Mouse (Mus musculus) intestine, embryonic 14.5 days (tissue): ENCODE measurements around the gene Srebf1. TPM values are rescaled to one million over a fixed set of nuclear protein-coding genes. Genes with fewer than 3 reads are reported as not detected.

ENCODE experiments used
- ATAC-seq: fragments of 200-750 bp; cut with Nextera tagmentation; replicated peaks from 2 replicates; pipeline ENCODE4 v1.8.0; 2017; ENCODE audit warnings: low read depth, moderate number of reproducible peaks, moderate TSS enrichment, moderate library complexity; ENCODE audit not compliant: low FRiP score, low TSS enrichment
- DNase-seq: peaks from one replicate; pipeline ENCODE4 v3.0.0-alpha.2; 2018; ENCODE audit warnings: low spot score
- H3K27ac ChIP-seq: fragments of 300-500 bp; sonication (generic); 2 replicates; pipeline ENCODE4 v1.5.1; 2014; ENCODE audit warnings: low read depth, mild to moderate bottlenecking, control low read depth
- H3K27me3 ChIP-seq: fragments of 300-500 bp; sonication (generic); replicated peaks from 2 replicates; pipeline ENCODE4 v1.6.1; 2014; ENCODE audit warnings: low read length, control low read depth; ENCODE audit not compliant: control insufficient read depth, insufficient read depth
- H3K36me3 ChIP-seq: fragments of 300-500 bp; sonication (generic); 2 replicates; pipeline ENCODE4 v1.6.1; 2014; ENCODE audit warnings: low read length, control low read depth; ENCODE audit not compliant: control insufficient read depth, insufficient read depth
- H3K4me1 ChIP-seq: fragments of 300-500 bp; sonication (generic); replicated peaks from 2 replicates; pipeline ENCODE4 v1.6.1; 2014; ENCODE audit warnings: low read length, control low read depth, mixed read lengths; ENCODE audit not compliant: control insufficient read depth, insufficient read depth
- H3K4me2 ChIP-seq: fragments of 300-500 bp; sonication (generic); 2 replicates; pipeline ENCODE4 v1.6.1; 2014; ENCODE audit warnings: low read length
- H3K4me3 ChIP-seq: fragments of 300-500 bp; sonication (generic); 2 replicates; pipeline ENCODE4 v1.5.1; 2014; ENCODE audit warnings: low read depth, low read length, control low read depth, mixed read lengths
- H3K9ac ChIP-seq: fragments of 300-500 bp; sonication (generic); 2 replicates; pipeline ENCODE4 v1.6.1; 2014; ENCODE audit warnings: mild to moderate bottlenecking, low read length
- H3K9me3 ChIP-seq: fragments of 300-500 bp; sonication (generic); 2 replicates; pipeline ENCODE4 v1.6.1; 2016; ENCODE audit warnings: low read length, control low read depth; ENCODE audit not compliant: control insufficient read depth
- WGBS: fragments of 180-500 bp; shearing (Covaris S2); extraction: QIAGEN DNeasy Blood & Tissue Kit; methylation state at CpG from one replicate; pipeline ENCODE4 v1.1.7; 2014; 5-methylcytosine and 5-hydroxymethylcytosine counted together
- polyA plus RNA-seq: library from polyadenylated mRNA; unstranded; fragments of >200 nt; fragmentation: Nextera tagmentation; extraction: Ambion mirVana; gene quantifications from 2 replicates; pipeline ENCODE4 v1.2.1, GENCODE M21; 2014

Srebf1 gene
- polyA plus RNA-seq, 1 experiment from 2014 or later = 97.7 TPM

DNA sequence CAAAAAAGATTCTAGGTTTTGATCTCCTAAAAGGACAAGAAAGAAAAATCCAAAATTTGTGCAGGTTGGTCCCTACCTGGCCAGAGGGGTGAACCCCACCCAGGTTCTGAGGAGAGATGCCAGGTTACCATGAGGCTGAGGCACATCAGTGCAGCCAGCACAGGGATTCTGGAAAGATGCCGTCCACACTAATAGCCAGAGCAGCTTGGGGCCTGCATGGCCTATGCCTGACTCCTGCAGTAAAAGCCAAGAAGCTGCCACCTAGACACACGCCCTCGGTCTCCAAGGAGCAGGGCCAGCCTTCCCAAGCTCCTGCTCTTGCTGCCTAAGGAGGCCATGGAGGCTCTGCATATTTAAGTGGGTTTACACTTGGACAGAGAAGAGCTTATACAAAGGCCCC lies 8.9 kb upstream of the Srebf1 start:
- H3K4me3 ChIP-seq = no peak overlapping the region
- no peaks in the 10 kb centered on the region for H3K27me3 ChIP-seq
- ATAC-seq (no peak), DNase-seq (no peak)
- 0 out of 2 replicates have a peak, but pooled peaks cover 4% of the 10 kb centered on the region for H3K36me3 ChIP-seq
- H3K9ac ChIP-seq = no peak overlapping the region
- no peaks in the 10 kb centered on the region for H3K9me3 ChIP-seq
- H3K4me1 ChIP-seq = peaks cover 7% of the 10 kb centered on the region; the same call in 1 of the 2 replicates
- 81% methylated on average over 3 of the region's 3 CpGs for WGBS
- H3K4me2 ChIP-seq = no peak overlapping the region
- H3K27ac ChIP-seq = no peak overlapping the region

DNA sequence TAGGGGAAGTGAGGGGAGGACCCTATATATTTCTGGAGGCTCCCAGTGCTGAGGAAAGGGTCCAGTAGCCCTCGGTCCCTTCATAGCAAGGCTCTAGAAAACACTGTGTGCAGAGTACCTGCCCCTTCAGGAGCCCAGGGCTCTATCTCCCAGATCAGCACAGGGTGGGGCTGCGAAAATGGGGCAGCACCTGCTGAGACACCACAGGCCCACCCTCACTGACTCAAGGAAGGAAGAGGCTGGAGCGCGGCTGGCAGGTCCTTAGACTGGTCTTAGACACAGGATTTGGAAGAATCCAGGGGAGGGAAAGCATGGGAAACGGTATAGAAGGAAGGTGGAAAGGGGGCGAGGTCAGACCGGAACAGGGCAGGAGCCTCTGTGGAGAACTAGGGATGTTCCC lies 8.1 kb upstream of the Srebf1 start:
- H3K27me3 ChIP-seq = no peaks in the 10 kb centered on the region
- DNase-seq (no peak), ATAC-seq (no peak)
- 0 out of 2 replicates have a peak overlapping the region, but pooled peaks have one; percentile 7 for H3K9ac ChIP-seq
- H3K9me3 ChIP-seq = no peaks in the 10 kb centered on the region
- H3K27ac ChIP-seq = 0 out of 2 replicates have a peak overlapping the region, but pooled peaks have one; percentile 22
- peaks cover 7% of the 10 kb centered on the region; the same call in 1 of the 2 replicates for H3K4me1 ChIP-seq
- 0 out of 2 replicates have a peak, but pooled peaks cover 4% of the 10 kb centered on the region for H3K36me3 ChIP-seq
- H3K4me2 ChIP-seq = no peak overlapping the region
- 84% methylated on average over 7 of the region's 7 CpGs for WGBS
- no peak overlapping the region for H3K4me3 ChIP-seq

DNA sequence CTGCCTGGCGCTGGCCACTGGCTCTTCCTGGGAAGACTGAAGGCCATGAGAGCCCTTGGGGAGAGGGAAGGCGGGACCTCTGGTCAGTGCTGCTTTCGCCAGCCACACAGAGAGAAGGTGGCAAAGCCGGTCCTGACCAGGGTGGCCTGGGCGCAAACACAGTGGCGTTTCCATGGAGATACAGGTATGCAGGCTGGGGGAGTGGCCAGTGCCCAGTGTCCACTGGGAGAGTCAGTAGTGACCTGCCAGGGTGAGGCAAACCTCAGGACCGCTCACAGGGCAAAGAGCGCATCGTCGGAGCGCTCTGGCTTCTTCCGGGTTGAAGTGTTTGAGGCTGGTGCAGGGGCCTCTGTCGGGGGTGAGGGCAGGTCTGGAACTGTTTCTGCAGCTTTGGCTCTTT lies 7.4 kb upstream of the Srebf1 start:
- Histone ChIP-seq H3K27me3 (no peaks in the 10 kb centered on the region), H3K4me1 (peaks cover 7% of the 10 kb centered on the region; the same call in 1 of the 2 replicates), H3K36me3 (0 out of 2 replicates have a peak, but pooled peaks cover 4% of the 10 kb centered on the region), H3K9ac (no peak overlapping the region), H3K4me2 (no peak overlapping the region; the same call in 1 of the 2 replicates), H3K9me3 (no peaks in the 10 kb centered on the region), H3K27ac (no peak overlapping the region), H3K4me3 (no peak overlapping the region)
- peak; percentile 63 for ATAC-seq
- 55% methylated on average over 13 of the region's 13 CpGs for WGBS
- DNase-seq = no peak

DNA sequence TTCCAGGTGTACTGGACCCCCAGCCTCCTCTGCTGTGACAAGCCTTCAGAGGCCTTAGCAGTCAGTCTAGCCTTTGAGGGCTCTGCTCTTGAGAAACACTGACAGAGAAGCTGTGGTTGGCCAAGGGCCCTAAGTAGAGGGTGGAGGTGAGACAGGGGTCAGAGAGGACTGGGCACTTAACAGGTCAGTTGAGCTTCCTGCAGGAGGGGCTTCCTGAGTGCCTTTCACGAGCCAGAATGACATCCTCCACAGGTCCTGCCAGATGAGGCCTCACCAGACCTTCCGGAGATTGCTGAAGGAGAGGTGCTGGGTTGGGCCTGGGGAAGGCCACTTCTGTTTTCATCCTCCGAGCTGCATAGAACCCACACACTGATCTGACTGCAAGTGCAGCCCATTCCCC lies 6.1 kb upstream of the Srebf1 start:
- Histone ChIP-seq H3K4me3 (no peak overlapping the region), H3K27me3 (no peaks in the 10 kb centered on the region), H3K4me2 (no peak overlapping the region), H3K27ac (no peak overlapping the region), H3K36me3 (0 out of 2 replicates have a peak, but pooled peaks cover 4% of the 10 kb centered on the region), H3K4me1 (peaks cover 7% of the 10 kb centered on the region; the same call in 1 of the 2 replicates), H3K9me3 (no peaks in the 10 kb centered on the region), H3K9ac (no peak overlapping the region)
- ATAC-seq (no peak), DNase-seq (no peak)
- 42% methylated on average over 3 of the region's 3 CpGs for WGBS

DNA sequence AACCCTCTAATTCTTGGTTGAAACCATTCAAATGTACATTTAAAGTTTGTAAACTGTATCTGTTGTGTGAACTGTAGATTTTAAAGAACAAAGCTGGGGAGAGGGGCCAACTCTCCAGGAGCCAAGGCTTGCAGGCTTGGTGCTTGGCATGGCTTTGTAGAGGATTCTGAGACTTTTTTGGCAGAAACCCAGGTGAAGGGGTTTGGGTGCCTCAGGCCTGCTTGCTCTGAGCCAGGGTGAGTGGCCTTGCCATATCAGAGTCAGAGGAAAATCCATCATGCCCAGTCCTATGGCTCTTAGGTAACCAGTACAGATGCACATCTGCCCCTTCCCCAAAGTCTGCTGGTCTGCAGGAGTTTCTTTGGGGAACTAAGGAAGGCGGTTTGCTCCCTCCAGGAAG lies 3.5 kb upstream of the Srebf1 start:
- H3K4me2 ChIP-seq = no peak overlapping the region
- 72% methylated on average over 1 of the region's 1 CpGs for WGBS
- H3K27me3 ChIP-seq = no peaks in the 10 kb centered on the region
- no peak for ATAC-seq
- H3K9me3 ChIP-seq = no peaks in the 10 kb centered on the region
- 0 out of 2 replicates have a peak, but pooled peaks cover 4% of the 10 kb centered on the region for H3K36me3 ChIP-seq
- no peak overlapping the region for H3K9ac ChIP-seq
- H3K4me3 ChIP-seq = no peak overlapping the region
- H3K4me1 ChIP-seq = peaks cover 9% of the 10 kb centered on the region; the same call in 1 of the 2 replicates
- no peak for DNase-seq
- H3K27ac ChIP-seq = no peak overlapping the region

DNA sequence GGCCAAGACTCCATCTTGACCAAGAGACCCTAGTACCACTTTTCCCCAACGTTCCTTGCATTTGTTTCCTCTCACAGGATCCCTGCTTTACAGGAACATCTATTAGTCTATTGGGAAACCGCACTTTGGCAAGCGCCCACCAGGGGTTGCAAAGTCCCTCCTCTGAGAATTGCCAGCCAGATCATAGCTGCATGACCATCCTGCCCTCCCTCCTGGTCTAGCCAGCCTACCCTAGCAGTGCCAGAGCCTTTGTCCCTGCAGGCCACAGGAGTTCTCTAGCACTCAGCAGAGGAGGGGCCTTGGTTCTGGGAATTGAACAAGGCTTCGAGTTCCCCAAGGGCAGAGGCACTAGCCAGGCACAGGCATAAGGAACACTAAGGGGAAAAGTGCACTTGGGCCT lies 2.3 kb upstream of the Srebf1 start:
- WGBS = 59% methylated on average over 4 of the region's 4 CpGs
- DNase-seq (no peak), ATAC-seq (no peak)
- Histone ChIP-seq H3K27me3 (no peaks in the 10 kb centered on the region), H3K9ac (no peak overlapping the region), H3K9me3 (no peaks in the 10 kb centered on the region), H3K4me1 (peaks cover 14% of the 10 kb centered on the region), H3K36me3 (0 out of 2 replicates have a peak, but pooled peaks cover 4% of the 10 kb centered on the region), H3K4me3 (no peak overlapping the region), H3K27ac (no peak overlapping the region), H3K4me2 (no peak overlapping the region)

DNA sequence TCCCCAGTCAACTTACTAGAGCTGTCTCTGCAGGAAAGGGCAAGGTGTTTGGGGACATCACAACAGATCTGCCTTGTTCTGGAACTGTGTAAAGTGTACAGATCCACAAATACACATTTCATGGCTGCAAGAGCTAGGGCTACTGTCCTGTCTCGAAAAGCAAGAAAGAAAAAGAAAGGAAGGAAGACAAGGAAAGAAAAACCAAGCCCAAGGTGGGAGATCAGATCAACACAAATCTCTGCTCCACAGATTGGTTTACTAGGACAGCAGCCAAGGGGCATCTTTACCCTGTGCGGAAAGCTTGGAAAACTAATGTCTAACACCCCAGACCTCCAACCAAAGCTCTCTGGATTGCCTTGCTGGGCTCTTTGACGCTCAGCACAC lies 304 bp downstream of the Srebf1 start:
- DNase-seq = no peak
- Histone ChIP-seq H3K4me1 (peaks cover 25% of the 10 kb centered on the region), H3K4me3 (peak overlapping the region; percentile 39), H3K4me2 (peak overlapping the region; percentile 77), H3K36me3 (peaks cover 14% of the 10 kb centered on the region; the same call in 1 of the 2 replicates), H3K27me3 (no peaks in the 10 kb centered on the region), H3K9me3 (no peaks in the 10 kb centered on the region), H3K9ac (peak overlapping the region; percentile 47), H3K27ac (peak overlapping the region; percentile 77; the same call in 1 of the 2 replicates)
- WGBS = 38% methylated on average over 3 of the region's 3 CpGs
- ATAC-seq = no peak

DNA sequence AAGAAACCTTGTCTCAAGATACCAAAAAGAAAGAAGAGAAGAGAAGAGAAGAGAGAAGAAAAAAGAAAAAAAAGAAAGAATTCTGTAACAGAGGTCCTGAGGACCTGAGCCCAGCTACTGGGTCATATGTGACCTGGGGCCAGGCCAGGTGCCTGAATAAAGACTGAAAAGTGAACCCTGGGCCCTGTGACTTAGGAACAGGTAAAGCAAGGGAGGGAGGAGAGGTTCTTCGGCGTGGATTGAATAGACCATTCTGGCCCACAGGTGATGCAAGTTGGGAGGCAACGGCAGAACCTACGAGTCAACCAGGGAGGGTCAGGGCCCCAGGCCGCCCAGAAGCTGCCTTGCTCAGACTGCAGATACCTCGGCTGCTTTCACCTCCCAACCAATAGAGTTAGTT lies 956 bp downstream of the Srebf1 start:
- no peak overlapping the region for H3K27ac ChIP-seq
- WGBS = 77% methylated on average over 6 of the region's 6 CpGs

DNA sequence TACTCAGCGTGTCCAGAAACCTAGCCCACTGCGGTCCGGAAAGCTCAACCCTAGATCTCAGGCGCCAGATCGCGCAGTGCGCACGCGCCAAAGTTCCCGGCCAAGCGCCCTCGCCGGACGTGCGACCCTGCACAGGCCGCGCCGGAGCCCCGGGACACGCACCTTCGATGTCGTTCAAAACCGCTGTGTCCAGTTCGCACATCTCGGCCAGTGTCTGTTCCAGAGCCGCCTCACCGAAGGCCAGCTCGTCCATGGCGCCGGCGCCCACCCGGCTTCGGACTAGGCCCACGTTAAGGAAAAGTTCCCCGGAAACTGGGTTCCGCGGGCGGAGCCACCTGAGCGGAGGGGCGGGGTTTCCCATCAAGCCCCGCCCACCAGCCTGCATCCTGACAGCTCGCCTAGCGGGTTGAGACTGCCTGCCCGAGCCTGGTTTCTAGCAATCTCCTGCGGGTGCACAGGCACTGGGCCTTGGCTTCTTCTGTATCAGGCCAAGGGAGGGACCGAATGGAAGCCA lies 2.0 kb downstream of the Srebf1 start:
- H3K9me3 ChIP-seq = no peaks in the 10 kb centered on the region
- peak; percentile 73 for ATAC-seq
- peak overlapping the region; percentile 85 for H3K4me2 ChIP-seq
- peak overlapping the region; percentile 88 for H3K4me3 ChIP-seq
- H3K27me3 ChIP-seq = no peaks in the 10 kb centered on the region
- peak overlapping the region; percentile 86 for H3K9ac ChIP-seq
- peak overlapping the region; percentile 87 for H3K27ac ChIP-seq
- peaks cover 28% of the 10 kb centered on the region for H3K4me1 ChIP-seq
- DNase-seq = peak; percentile 99
- WGBS = under 1% methylated on average over 46 of the region's 46 CpGs
- H3K36me3 ChIP-seq = peaks cover 14% of the 10 kb centered on the region; the same call in 1 of the 2 replicates

More for the DNA sequence above, 956 bp downstream of the Srebf1 start:
- ATAC-seq (no peak), DNase-seq (no peak)
- Histone ChIP-seq H3K27me3 (no peaks in the 10 kb centered on the region), H3K9me3 (no peaks in the 10 kb centered on the region), H3K4me2 (no peak overlapping the region), H3K4me1 (peaks cover 28% of the 10 kb centered on the region), H3K9ac (no peak overlapping the region), H3K36me3 (peaks cover 14% of the 10 kb centered on the region; the same call in 1 of the 2 replicates), H3K4me3 (no peak overlapping the region)
